Mouse (Mus musculus): ENCODE measurements around the gene Dennd5a.

GRCm38 (mm10) chr7:109866643-109867042 lies 93.6 kb downstream of the Dennd5a start:
- TF ChIP-seq POLR2A (IDR thresholded peaks at IDR 0.05; ENCODE audit: borderline replicate concordance, insufficient read depth, low read length) (no peak), CTCF (IDR thresholded peaks at IDR 0.05; ENCODE audit: borderline replicate concordance, insufficient read depth, low read depth, low read length) (no peak)
